Mouse (Mus musculus) midbrain, embryonic 14.5 days (tissue): ENCODE results near the gene Gm10428. TPM values are rescaled to one million over a fixed set of nuclear protein-coding genes. Genes with fewer than 3 reads are reported as not detected.
A peak's percentile ranks its signal among the peaks of the same experiment; 100 is the strongest.

Source experiments
- ATAC-seq: fragments of 200-750 bp; cut with Nextera tagmentation; 2 replicates; pipeline ENCODE4 v1.8.0; 2017; ENCODE audit warnings: moderate number of reproducible peaks, moderate library complexity; ENCODE audit not compliant: low FRiP score, low TSS enrichment
- DNase-seq: peaks from one replicate; pipeline ENCODE4 v3.0.0-alpha.2; 2015
- H3K27ac ChIP-seq: fragments of 300-500 bp; sonication (generic); replicated peaks from 2 replicates; pipeline ENCODE4 v1.5.1; 2014; ENCODE audit warnings: mild to moderate bottlenecking, low read depth, low read length, moderate library complexity
- H3K27me3 ChIP-seq: fragments of 300-500 bp; sonication (generic); 2 replicates; pipeline ENCODE4 v1.6.1; 2014; ENCODE audit warnings: low read length, control low read depth, mixed read lengths; ENCODE audit not compliant: control insufficient read depth, insufficient read depth
- H3K36me3 ChIP-seq: fragments of 300-500 bp; sonication (generic); 2 replicates; pipeline ENCODE4 v1.6.1; 2014; ENCODE audit warnings: low read length, control low read depth; ENCODE audit not compliant: control insufficient read depth, insufficient read depth
- H3K4me1 ChIP-seq: fragments of 300-500 bp; sonication (generic); 2 replicates; pipeline ENCODE4 v1.6.1; 2014; ENCODE audit warnings: mild to moderate bottlenecking, antibody characterized with exemption, low read length, control low read depth; ENCODE audit not compliant: control insufficient read depth, insufficient read depth
- H3K4me2 ChIP-seq: fragments of 300-500 bp; sonication (generic); 2 replicates; pipeline ENCODE4 v1.6.1; 2014; ENCODE audit warnings: mild to moderate bottlenecking, low read length, moderate library complexity
- H3K4me3 ChIP-seq: fragments of 300-500 bp; sonication (generic); replicated peaks from 2 replicates; pipeline ENCODE4 v1.5.1; 2014; ENCODE audit warnings: low read depth, low read length
- H3K9ac ChIP-seq: fragments of 300-500 bp; sonication (generic); replicated peaks from 2 replicates; pipeline ENCODE4 v1.6.1; 2014; ENCODE audit warnings: mild to moderate bottlenecking, low read length, moderate library complexity
- H3K9me3 ChIP-seq: fragments of 300-500 bp; sonication (generic); 2 replicates; pipeline ENCODE4 v1.6.1; 2016; ENCODE audit warnings: low read length, control low read depth, mixed read lengths; ENCODE audit not compliant: control insufficient read depth
- WGBS: fragments of 180-500 bp; shearing (Covaris S2); extraction: QIAGEN DNeasy Blood & Tissue Kit; methylation state at CpG from one replicate; pipeline ENCODE4 v1.1.7; 2014; 5-methylcytosine and 5-hydroxymethylcytosine counted together
- polyA plus RNA-seq: library from polyadenylated mRNA; unstranded; fragments of >200 nt; fragmentation: Nextera tagmentation; extraction: Ambion mirVana; gene quantifications from 2 replicates; pipeline ENCODE4 v1.2.1, GENCODE M21; 2014

Gene Gm10428
- polyA plus RNA-seq, 1 experiment from 2014 or later = not detected

DNA sequence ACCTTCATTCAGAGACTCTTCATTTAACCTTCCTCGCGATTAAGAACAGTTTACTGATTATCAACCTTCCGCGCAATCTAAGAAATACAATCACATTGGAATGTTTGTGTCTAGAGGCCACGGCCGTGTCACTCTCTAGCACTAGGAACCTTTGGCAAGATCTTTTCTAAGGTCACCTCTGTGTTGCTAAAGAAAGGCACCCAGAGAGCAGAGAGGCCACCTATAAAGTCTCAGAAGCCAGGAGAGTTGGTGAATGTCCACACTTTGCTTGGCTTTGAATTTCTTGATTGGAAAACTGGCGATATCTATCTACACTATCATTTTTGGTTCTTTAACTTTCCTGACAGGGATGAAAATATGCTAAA lies 4.2 kb downstream of the Gm10428 start:
- Histone ChIP-seq H3K27me3 (no peaks in the 10 kb centered on the region), H3K4me1 (no peaks in the 10 kb centered on the region)
- no peak; the same call in 1 of the 2 replicates for ATAC-seq

DNA sequence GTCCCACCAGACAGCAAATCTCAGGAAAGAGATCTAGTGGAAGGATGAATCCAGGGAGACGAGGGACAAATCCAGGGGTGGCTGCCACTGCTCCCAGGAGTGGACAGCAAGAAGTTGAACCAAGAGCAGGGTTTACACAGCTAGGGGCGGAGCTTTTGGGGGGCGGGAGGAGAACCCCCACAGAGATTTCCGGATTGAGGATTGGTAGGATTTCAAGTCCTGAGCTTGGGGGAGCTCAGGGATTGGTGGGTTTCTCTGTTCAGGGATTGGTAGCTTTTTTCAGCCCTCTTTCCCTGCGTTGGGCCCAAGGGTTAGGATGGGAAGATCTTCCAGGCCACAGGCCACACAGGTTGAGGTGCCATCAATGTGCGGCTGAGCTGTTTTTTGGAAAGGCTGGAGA lies 5.0 kb downstream of the Gm10428 start:
- no peaks in the 10 kb centered on the region for H3K4me1 ChIP-seq
- no peak for DNase-seq
- no peak overlapping the region for H3K9ac ChIP-seq
- no peaks in the 10 kb centered on the region for H3K9me3 ChIP-seq
- no peaks in the 10 kb centered on the region for H3K27me3 ChIP-seq
- 86% methylated on average over 6 of the region's 6 CpGs for WGBS
- H3K4me2 ChIP-seq = no peak overlapping the region
- ATAC-seq = no peak
- no peak overlapping the region for H3K27ac ChIP-seq
- no peaks in the 10 kb centered on the region for H3K36me3 ChIP-seq
- H3K4me3 ChIP-seq = no peak overlapping the region

More for the DNA sequence above, 4.2 kb downstream of the Gm10428 start:
- H3K9me3 ChIP-seq = no peaks in the 10 kb centered on the region
- DNase-seq = no peak
- peak overlapping the region; percentile 50 for H3K4me2 ChIP-seq
- peak overlapping the region; percentile 20; the same call in 1 of the 2 replicates for H3K9ac ChIP-seq
- H3K27ac ChIP-seq = no peak overlapping the region
- peak overlapping the region; percentile 27 for H3K4me3 ChIP-seq
- 9% methylated on average over 7 of the region's 7 CpGs for WGBS
- H3K36me3 ChIP-seq = no peaks in the 10 kb centered on the region

DNA sequence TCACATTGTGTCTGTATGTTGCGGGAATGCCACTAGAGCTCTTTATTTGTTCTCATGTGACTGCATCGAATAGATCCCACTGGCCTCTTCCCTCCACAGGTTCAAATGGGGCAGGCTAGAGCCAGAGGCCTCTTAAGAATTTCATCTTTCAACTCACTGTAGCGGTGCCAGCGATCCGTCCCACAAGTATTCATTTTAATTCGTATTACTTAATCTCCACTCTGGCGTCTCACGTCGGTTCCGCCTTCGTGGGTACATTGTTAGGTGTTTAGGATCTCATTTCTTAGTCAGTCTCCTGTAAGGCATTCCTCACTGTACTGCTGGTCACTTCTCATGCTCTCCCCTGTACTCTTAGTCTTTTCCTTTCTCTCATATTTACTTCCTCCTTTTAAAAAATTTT lies 5.6 kb downstream of the Gm10428 start:
- Histone ChIP-seq H3K27ac (no peak overlapping the region), H3K4me1 (no peaks in the 10 kb centered on the region), H3K9me3 (no peaks in the 10 kb centered on the region), H3K4me3 (no peak overlapping the region), H3K9ac (no peak overlapping the region), H3K36me3 (no peaks in the 10 kb centered on the region), H3K27me3 (no peaks in the 10 kb centered on the region), H3K4me2 (no peak overlapping the region)
- 70% methylated on average over 11 of the region's 11 CpGs for WGBS
- ATAC-seq (no peak), DNase-seq (no peak)

DNA sequence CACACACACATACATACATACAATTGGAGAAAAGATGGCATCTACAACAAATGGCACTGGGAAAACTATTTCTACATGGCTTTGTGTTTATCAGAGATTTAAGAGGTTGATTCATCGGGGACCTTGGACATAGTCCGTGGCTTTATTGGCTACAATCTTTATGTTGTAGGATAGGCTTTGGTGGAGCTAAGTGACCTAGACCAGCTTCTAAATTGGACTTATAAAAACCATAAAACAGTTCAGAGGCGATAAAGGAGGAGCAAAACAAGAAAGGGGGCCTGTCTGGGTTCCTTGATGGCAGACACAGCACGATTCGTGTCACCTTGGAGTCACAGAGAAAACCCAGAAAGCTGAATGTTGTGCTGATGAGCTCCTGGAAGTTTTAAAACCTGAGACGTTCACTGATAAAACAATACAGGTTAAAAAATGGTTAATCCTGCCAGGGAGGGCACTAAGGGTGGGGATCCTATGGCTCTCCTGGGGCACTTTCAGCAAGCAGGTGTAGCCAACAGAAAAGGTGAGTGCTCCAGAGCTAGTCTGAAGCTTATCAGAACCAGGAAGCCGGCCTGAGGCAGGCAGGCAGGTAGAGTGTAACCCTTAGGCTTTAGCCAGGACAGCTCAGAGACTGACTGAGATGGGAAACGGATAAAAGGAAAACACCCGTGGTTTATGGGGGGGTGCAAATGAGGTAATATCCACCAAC lies 8.0 kb downstream of the Gm10428 start:
- no peaks in the 10 kb centered on the region for H3K36me3 ChIP-seq
- H3K4me3 ChIP-seq = no peak overlapping the region

DNA sequence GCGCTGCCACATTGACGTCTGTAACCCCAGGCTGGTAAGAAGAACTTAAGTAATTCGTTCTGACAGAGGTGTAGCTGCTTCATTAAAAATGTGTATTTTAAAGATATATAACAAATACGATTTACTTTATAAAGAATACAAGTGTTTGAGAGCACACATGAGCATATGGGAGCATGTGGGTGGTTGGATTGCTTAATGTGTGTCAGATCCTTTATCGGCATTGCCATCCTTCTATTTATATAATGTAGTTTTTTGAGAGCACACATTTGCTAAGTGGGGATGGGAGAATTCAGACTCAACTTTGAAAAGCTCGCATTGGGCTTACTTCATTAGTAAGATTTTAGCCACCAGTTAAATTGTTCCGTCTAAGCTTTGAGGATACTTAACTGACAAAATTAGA lies 23.6 kb downstream of the Gm10428 start:
- no peaks in the 10 kb centered on the region for H3K27me3 ChIP-seq
- no peak overlapping the region for H3K4me2 ChIP-seq
- H3K4me1 ChIP-seq = no peaks in the 10 kb centered on the region
- H3K9ac ChIP-seq = no peak overlapping the region
- DNase-seq = no peak
- H3K4me3 ChIP-seq = no peak overlapping the region
- peaks cover 55% of the 10 kb centered on the region for H3K9me3 ChIP-seq
- 94% methylated on average over 7 of the region's 7 CpGs for WGBS
- no peak overlapping the region for H3K27ac ChIP-seq
- H3K36me3 ChIP-seq = peaks cover 37% of the 10 kb centered on the region
- ATAC-seq = no peak

More for the DNA sequence above, 8.0 kb downstream of the Gm10428 start:
- Histone ChIP-seq H3K9ac (no peak overlapping the region), H3K9me3 (no peaks in the 10 kb centered on the region), H3K4me1 (no peaks in the 10 kb centered on the region), H3K27me3 (no peaks in the 10 kb centered on the region), H3K27ac (no peak overlapping the region), H3K4me2 (no peak overlapping the region)
- ATAC-seq = no peak
- DNase-seq = no peak
- WGBS = 79% methylated on average over 9 of the region's 9 CpGs

DNA sequence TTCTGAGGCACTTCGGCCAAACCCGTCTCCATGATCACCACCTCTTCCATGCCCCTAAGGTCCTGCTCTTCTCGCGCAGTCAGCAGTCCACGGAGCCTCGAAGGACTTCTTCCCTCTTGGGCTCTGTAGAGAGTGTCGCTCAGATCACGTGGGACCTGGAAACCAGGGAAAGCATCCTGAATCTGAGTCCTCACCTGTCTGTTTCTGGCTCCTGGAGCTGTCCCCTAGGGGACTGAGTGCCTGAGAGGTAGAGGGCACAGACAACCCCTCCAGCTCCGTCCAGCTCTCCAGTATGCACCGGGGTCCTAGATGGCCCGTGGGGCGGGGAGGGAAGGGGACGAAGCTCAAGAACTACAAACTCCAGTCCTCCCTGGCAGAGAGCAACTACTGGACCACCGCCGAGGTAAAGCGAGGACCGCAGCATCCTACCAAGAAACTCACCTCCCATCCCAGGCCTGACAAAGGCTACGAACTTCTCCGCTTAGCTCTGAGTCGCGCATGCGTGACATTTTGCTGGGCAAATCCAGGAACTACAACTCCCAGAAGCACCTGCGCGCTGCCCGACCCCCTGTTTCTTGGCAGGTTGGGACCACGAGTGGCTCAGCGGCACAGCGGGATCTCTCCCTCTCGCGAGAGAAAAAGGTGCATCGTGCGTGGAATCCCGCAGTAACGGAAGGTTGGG lies 36.2 kb downstream of the Gm10428 start, which contains the start of gene Zfp286:
Gene Zfp286 (minus strand): TSS at position 528 of the 682 bp plus-strand sequence.
- peaks cover 16% of the 10 kb centered on the region for H3K36me3 ChIP-seq
- peaks cover 8% of the 10 kb centered on the region; the same call in 1 of the 2 replicates for H3K4me1 ChIP-seq
- no peaks in the 10 kb centered on the region for H3K27me3 ChIP-seq
- peak within 1 kb of the TSS; percentile 83 for H3K4me2 ChIP-seq
- DNase-seq (peak; percentile 98), ATAC-seq (peak; percentile 95)
- 6% methylated on average over 34 of the region's 34 CpGs for WGBS
- peak within 1 kb of the TSS; percentile 74 for H3K9ac ChIP-seq
- peak within 1 kb of the TSS; percentile 72 for H3K27ac ChIP-seq
- peak within 1 kb of the TSS; percentile 61 for H3K4me3 ChIP-seq
- peaks cover 8% of the 10 kb centered on the region for H3K9me3 ChIP-seq

DNA sequence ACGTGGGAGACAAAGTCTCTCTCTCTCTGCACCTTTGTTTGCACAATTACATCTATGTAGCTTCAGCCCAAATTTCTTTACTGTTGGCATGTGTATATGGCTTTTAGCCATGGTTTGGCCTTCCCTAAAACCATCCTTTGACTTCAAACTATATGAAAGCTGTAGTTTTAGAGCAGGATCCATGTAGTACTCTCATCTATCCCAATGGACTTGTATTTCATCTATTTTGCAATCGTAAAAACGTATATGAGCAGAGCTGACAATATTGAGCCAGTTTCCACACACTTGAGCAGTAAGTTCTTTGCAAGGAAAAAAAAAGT lies 36.7 kb downstream of the Gm10428 start:
- peaks cover 11% of the 10 kb centered on the region for H3K36me3 ChIP-seq
- H3K27ac ChIP-seq = peak overlapping the region; percentile 72
- 59% methylated on average over 3 of the region's 3 CpGs for WGBS
- H3K9me3 ChIP-seq = peaks cover 3% of the 10 kb centered on the region
- H3K4me3 ChIP-seq = peak overlapping the region; percentile 61
- peak overlapping the region; percentile 83 for H3K4me2 ChIP-seq
- H3K27me3 ChIP-seq = no peaks in the 10 kb centered on the region
- no peak for ATAC-seq
- peak overlapping the region; percentile 74; the same call in 1 of the 2 replicates for H3K9ac ChIP-seq
- H3K4me1 ChIP-seq = peaks cover 8% of the 10 kb centered on the region; the same call in 1 of the 2 replicates
- DNase-seq = no peak
